Mouse (Mus musculus): ENCODE data around the gene Lrrfip1. TPM values are rescaled to one million over a fixed set of nuclear protein-coding genes. Genes with fewer than 3 reads are reported as not detected.

Gene Lrrfip1
- polyA plus RNA-seq, 1 experiment from 2014 or later, result 156 TPM

DNA sequence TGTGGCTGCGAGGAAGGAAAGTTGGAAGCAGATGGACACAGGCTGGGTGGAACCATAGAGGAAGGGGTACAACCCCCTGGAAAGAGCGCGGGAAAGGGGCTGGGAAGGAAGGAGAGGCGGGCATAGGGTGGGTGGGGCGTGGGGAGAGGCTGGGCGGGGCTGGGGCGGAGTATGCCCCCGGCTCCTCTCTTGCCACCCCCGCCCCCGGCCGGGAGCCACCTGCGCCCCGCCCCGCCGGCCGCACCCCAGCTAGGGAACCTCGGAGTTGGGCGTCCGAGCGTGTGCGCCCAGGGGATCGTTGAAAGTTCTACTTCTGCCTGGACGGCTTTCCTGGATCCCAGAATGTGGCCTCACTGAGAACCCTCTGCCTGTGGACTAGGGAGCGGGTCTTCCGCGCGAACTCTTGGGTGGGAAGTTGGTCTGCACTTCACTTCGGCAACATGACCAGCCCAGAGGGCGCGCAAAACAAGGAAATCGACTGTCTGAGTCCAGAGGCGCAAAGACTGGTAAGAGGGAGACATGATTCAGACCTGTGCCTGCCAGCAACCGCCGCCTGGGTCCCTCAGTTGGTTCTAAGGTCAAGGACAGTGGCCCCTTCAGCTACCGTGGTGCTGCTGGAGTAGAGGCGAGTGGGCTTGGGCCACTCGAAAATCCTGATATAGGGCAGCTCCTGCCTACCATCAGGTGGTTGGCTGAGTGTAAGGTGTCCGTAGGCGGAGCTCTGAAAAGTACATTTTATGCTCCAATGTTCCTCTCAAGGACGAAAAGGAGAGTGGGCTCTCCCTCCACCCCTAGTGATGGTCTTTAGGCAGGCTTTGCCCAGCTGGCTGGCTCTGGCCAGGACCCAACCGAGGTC lies 54.9 kb downstream of the Lrrfip1 start:
- Histone ChIP-seq H3K27me3 (ENCODE audit: control insufficient read depth, insufficient read depth, low read length) (no peaks in the 10 kb centered on the region), H3K4me3 (ENCODE audit: low read length) (peak overlapping the region; percentile 71), H3K4me1 (ENCODE audit: control insufficient read depth, insufficient read depth, low read length) (peaks cover 51% of the 10 kb centered on the region), H3K4me2 (ENCODE audit: low read depth, low read length) (peak overlapping the region; percentile 95), H3K36me3 (ENCODE audit: control insufficient read depth, insufficient read depth) (no peaks in the 10 kb centered on the region), H3K9me3 (replicated peaks; ENCODE audit: control insufficient read depth, low read length) (no peaks in the 10 kb centered on the region), H3K27ac (ENCODE audit: low read length) (peak overlapping the region; percentile 97), H3K9ac (ENCODE audit: low read length) (peak overlapping the region; percentile 87)
- ATAC-seq (replicated peaks; ENCODE audit: extremely low read depth, insufficient read depth, low FRiP score), result peak; percentile 76
- WGBS, result 1% methylated on average over 37 of the region's 41 CpGs

- H3K36me3 ChIP-seq (ENCODE audit: control insufficient read depth, insufficient read depth), result no peaks in the 10 kb centered on the region
- H3K9ac ChIP-seq (ENCODE audit: low read length), result peak overlapping the region; percentile 87
- H3K4me1 ChIP-seq (ENCODE audit: control insufficient read depth, insufficient read depth, low read length), result peaks cover 50% of the 10 kb centered on the region
- H3K4me3 ChIP-seq (ENCODE audit: low read length), result peak overlapping the region; percentile 71
- H3K27me3 ChIP-seq (ENCODE audit: control insufficient read depth, insufficient read depth, low read length), result no peaks in the 10 kb centered on the region
- peak overlapping the region; percentile 95 for H3K4me2 ChIP-seq (ENCODE audit: low read depth, low read length)
- 21% methylated on average over 10 of the region's 10 CpGs for WGBS
- ATAC-seq (replicated peaks; ENCODE audit: extremely low read depth, insufficient read depth, low FRiP score), result no peak
- H3K27ac ChIP-seq (ENCODE audit: low read length), result peak overlapping the region; percentile 97
- H3K9me3 ChIP-seq (replicated peaks; ENCODE audit: control insufficient read depth, low read length), result no peaks in the 10 kb centered on the region
These were observed 55.5 kb downstream of the Lrrfip1 start for GRCm38 (mm10) chr1:91054074-91054471.

GRCm38 (mm10) chr1:91054815-91055214 lies 56.3 kb downstream of the Lrrfip1 start:
- H3K4me2 ChIP-seq (ENCODE audit: low read depth, low read length), result peak overlapping the region; percentile 95
- WGBS, result 27% methylated on average over 3 of the region's 3 CpGs
- H3K27ac ChIP-seq (ENCODE audit: low read length), result peak overlapping the region; percentile 97
- no peaks in the 10 kb centered on the region for H3K36me3 ChIP-seq (ENCODE audit: control insufficient read depth, insufficient read depth)
- no peaks in the 10 kb centered on the region for H3K9me3 ChIP-seq (replicated peaks; ENCODE audit: control insufficient read depth, low read length)
- peak overlapping the region; percentile 71 for H3K4me3 ChIP-seq (ENCODE audit: low read length)
- H3K4me1 ChIP-seq (ENCODE audit: control insufficient read depth, insufficient read depth, low read length), result peaks cover 57% of the 10 kb centered on the region
- H3K9ac ChIP-seq (ENCODE audit: low read length), result peak overlapping the region; percentile 87
- ATAC-seq (replicated peaks; ENCODE audit: extremely low read depth, insufficient read depth, low FRiP score), result no peak
- H3K27me3 ChIP-seq (ENCODE audit: control insufficient read depth, insufficient read depth, low read length), result no peaks in the 10 kb centered on the region

DNA sequence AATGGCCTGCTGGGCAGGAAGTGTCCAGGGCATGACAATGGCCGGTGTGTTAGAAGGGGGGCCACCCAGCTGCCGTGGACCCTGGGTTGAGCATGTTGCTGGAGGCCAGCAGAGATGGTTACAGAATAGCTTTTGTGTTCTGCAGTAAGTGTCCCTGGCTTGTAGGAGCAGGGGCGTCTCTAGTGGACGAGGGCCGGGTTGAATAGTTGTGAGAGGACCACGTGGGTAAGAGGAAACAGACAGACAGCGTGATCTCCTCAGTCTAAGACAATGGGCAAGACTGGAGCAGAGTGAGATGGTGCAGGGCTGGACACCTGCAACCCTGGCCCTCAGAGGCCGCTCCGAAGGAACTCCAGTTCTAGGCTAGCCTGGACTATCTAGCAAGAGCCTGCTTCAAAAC lies 57.2 kb downstream of the Lrrfip1 start:
- Histone ChIP-seq H3K4me2 (ENCODE audit: low read depth, low read length) (peak overlapping the region; percentile 95), H3K4me3 (ENCODE audit: low read length) (peak overlapping the region; percentile 71), H3K27ac (ENCODE audit: low read length) (peak overlapping the region; percentile 97), H3K4me1 (ENCODE audit: control insufficient read depth, insufficient read depth, low read length) (peaks cover 63% of the 10 kb centered on the region), H3K9ac (ENCODE audit: low read length) (peak overlapping the region; percentile 87), H3K36me3 (ENCODE audit: control insufficient read depth, insufficient read depth) (no peaks in the 10 kb centered on the region), H3K9me3 (replicated peaks; ENCODE audit: control insufficient read depth, low read length) (no peaks in the 10 kb centered on the region), H3K27me3 (ENCODE audit: control insufficient read depth, insufficient read depth, low read length) (no peaks in the 10 kb centered on the region)
- ATAC-seq (replicated peaks; ENCODE audit: extremely low read depth, insufficient read depth, low FRiP score), result no peak
- WGBS, result 33% methylated on average over 9 of the region's 9 CpGs

DNA sequence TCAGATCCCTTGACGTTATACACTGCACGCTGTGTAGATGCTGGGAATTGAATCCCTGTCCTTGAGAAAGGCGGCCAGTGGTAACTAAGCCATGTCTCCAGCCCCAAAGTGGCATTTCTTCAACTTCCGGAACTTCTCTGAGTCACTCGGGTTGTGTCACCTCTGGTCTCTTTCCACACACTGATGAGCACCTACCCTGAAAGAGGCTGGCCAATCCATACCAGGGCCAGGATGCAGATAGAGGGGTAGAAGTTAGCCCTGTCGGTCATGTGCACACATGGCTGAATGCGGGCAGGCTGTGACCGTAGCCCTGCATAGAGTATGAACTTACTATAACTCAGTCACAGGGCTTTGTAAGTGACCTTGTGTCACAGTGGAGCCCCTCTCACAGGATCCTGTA lies 57.9 kb downstream of the Lrrfip1 start:
- H3K27me3 ChIP-seq (ENCODE audit: control insufficient read depth, insufficient read depth, low read length), result no peaks in the 10 kb centered on the region
- peak overlapping the region; percentile 95 for H3K4me2 ChIP-seq (ENCODE audit: low read depth, low read length)
- H3K36me3 ChIP-seq (ENCODE audit: control insufficient read depth, insufficient read depth), result no peaks in the 10 kb centered on the region
- peak overlapping the region; percentile 71 for H3K4me3 ChIP-seq (ENCODE audit: low read length)
- no peak for ATAC-seq (replicated peaks; ENCODE audit: extremely low read depth, insufficient read depth, low FRiP score)
- peaks cover 64% of the 10 kb centered on the region for H3K4me1 ChIP-seq (ENCODE audit: control insufficient read depth, insufficient read depth, low read length)
- H3K27ac ChIP-seq (ENCODE audit: low read length), result peak overlapping the region; percentile 97
- H3K9ac ChIP-seq (ENCODE audit: low read length), result peak overlapping the region; percentile 87
- H3K9me3 ChIP-seq (replicated peaks; ENCODE audit: control insufficient read depth, low read length), result no peaks in the 10 kb centered on the region
- WGBS, result 54% methylated on average over 8 of the region's 8 CpGs

DNA sequence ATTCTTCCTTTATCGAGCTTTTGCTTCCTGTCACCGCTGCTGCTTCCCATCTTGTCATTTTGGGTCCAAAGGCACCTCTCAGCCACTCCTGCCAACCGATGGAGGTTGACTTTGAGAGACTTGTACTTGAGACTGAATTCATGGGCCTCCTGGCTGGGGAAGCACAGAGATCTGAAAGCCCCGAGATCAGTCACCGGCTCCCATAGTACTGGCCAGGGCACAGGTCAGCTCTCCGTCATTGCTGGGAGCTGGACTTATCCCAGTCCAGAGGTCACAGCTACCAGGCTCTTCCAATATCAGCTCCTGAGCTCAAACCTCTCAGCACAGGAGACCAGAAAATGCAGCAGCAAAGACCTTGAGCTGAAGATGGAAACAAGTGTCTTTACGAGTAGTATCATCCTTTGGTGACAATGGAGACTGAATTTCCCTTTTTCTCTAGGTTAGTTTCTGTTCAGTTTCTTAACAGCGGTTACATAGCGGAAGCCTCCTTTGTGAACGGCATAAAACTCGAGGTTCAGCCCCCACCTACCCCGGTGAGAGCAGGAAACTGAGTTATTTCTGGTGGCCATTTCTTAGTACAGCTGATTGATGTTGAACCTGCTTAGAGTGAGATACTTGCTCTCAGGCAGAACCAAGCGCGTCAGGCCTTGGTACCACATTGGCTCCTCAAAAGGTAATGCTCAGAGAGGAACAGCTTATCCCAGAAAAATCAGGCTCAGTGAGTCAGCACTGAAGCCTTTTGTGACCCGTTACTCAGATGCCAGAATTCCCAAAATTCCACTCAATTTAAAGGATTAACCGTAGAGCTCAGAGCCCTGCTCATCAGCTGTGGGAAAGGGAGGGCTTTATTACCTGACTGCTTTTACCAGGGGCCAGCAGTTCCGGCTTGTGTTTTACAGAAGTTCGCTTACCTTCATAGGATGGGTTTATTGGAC lies 59.0 kb downstream of the Lrrfip1 start:
- WGBS, result 44% methylated on average over 18 of the region's 18 CpGs
- Histone ChIP-seq H3K27ac (ENCODE audit: low read length) (peak overlapping the region; percentile 97), H3K4me1 (ENCODE audit: control insufficient read depth, insufficient read depth, low read length) (peaks cover 64% of the 10 kb centered on the region), H3K9me3 (replicated peaks; ENCODE audit: control insufficient read depth, low read length) (no peaks in the 10 kb centered on the region), H3K36me3 (ENCODE audit: control insufficient read depth, insufficient read depth) (no peaks in the 10 kb centered on the region), H3K4me2 (ENCODE audit: low read depth, low read length) (peak overlapping the region; percentile 95), H3K4me3 (ENCODE audit: low read length) (peak overlapping the region; percentile 71), H3K27me3 (ENCODE audit: control insufficient read depth, insufficient read depth, low read length) (no peaks in the 10 kb centered on the region), H3K9ac (ENCODE audit: low read length) (peak overlapping the region; percentile 87)
- ATAC-seq (replicated peaks; ENCODE audit: extremely low read depth, insufficient read depth, low FRiP score), result no peak

DNA sequence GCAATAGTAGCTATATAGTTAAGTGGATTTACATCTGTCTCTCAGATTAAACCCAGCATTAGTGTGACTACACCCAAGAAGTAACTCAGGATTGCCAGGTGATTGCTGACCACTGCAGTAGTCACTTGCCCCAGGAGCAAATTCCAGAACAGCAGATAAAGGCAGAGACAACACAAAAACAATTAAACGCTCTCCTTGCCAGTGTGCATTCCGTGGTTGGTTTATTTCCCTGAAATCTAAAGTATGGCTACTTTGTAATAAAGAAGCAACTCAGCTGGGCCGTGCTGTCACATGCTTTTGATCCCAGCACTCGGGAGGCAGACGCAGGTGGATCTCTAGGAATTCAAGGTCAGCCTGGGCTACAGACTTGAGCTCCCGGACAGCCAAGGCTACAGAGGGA lies 59.7 kb downstream of the Lrrfip1 start:
- Histone ChIP-seq H3K27me3 (ENCODE audit: control insufficient read depth, insufficient read depth, low read length) (no peaks in the 10 kb centered on the region), H3K4me3 (ENCODE audit: low read length) (no peak overlapping the region), H3K4me1 (ENCODE audit: control insufficient read depth, insufficient read depth, low read length) (peaks cover 70% of the 10 kb centered on the region), H3K4me2 (ENCODE audit: low read depth, low read length) (peak overlapping the region; percentile 95; the same call in 1 of the 2 replicates), H3K36me3 (ENCODE audit: control insufficient read depth, insufficient read depth) (no peaks in the 10 kb centered on the region), H3K9ac (ENCODE audit: low read length) (peak overlapping the region; percentile 47; the same call in 1 of the 2 replicates), H3K9me3 (replicated peaks; ENCODE audit: control insufficient read depth, low read length) (no peaks in the 10 kb centered on the region), H3K27ac (ENCODE audit: low read length) (peak overlapping the region; percentile 97)
- 43% methylated on average over 6 of the region's 6 CpGs for WGBS
- no peak for ATAC-seq (replicated peaks; ENCODE audit: extremely low read depth, insufficient read depth, low FRiP score)

DNA sequence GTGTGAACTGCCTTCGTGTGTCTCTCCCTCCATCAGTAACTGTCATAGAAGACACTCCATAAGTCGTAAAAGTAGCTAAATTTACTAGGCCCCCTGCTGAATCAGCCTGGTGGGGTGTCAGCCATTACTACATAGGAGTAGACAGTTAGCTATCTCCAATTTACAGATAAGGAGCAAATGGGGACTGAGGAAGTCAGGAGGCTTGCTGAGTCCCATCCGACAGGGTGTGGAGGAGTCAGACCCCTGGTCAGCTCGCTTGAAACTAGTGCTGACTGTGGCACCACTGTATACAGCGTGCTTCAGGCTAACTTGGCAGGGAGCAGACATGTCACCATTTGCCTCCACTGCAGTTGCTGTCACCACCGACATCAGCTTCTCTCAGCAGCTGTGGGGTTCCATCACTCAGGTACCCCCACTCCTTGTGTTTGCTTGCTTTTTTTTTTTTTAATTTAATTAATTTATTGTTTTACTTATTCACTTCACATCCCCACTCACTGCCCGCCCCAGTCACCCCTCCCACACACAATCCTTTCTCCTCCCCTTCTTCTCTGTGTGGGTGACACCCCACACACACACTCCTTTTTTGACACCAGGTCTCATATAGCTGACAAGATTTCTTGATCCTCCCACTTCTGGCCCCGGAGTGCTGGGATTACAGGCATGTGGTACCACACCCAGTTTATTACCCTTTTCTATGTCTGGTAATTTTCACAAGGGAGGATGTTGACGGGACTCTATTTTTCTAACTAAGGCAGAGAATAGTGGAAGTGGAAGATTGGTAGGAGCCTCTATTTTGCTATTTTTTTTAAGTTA lies 61.5 kb downstream of the Lrrfip1 start:
- WGBS, result 37% methylated on average over 9 of the region's 9 CpGs
- no peak for ATAC-seq (replicated peaks; ENCODE audit: extremely low read depth, insufficient read depth, low FRiP score)
- H3K36me3 ChIP-seq (ENCODE audit: control insufficient read depth, insufficient read depth), result no peaks in the 10 kb centered on the region
- no peaks in the 10 kb centered on the region for H3K9me3 ChIP-seq (replicated peaks; ENCODE audit: control insufficient read depth, low read length)
- peaks cover 88% of the 10 kb centered on the region for H3K4me1 ChIP-seq (ENCODE audit: control insufficient read depth, insufficient read depth, low read length)
- no peaks in the 10 kb centered on the region for H3K27me3 ChIP-seq (ENCODE audit: control insufficient read depth, insufficient read depth, low read length)
- H3K4me3 ChIP-seq (ENCODE audit: low read length), result no peak overlapping the region
- H3K9ac ChIP-seq (ENCODE audit: low read length), result peak overlapping the region; percentile 11
- H3K4me2 ChIP-seq (ENCODE audit: low read depth, low read length), result no peak overlapping the region
- peak overlapping the region; percentile 54; the same call in 1 of the 2 replicates for H3K27ac ChIP-seq (ENCODE audit: low read length)
